Mouse (Mus musculus) midbrain, embryonic 13.5 days (tissue): Measurements from ENCODE around the gene Ptch1. TPM values are rescaled to one million over a fixed set of nuclear protein-coding genes. Genes with fewer than 3 reads are reported as not detected.
A peak's percentile ranks its signal among the peaks of the same experiment; 100 is the strongest.

Source experiments
- ATAC-seq: fragments of 200-750 bp; cut with Nextera tagmentation; 2 replicates; pipeline ENCODE4 v1.8.0; 2017; ENCODE audit warnings: mild to moderate bottlenecking, moderate TSS enrichment, moderate library complexity
- H3K27ac ChIP-seq: fragments of 300-500 bp; sonication (generic); 2 replicates; pipeline ENCODE4 v1.5.1; 2015; ENCODE audit warnings: inconsistent platforms, mild to moderate bottlenecking, moderate library complexity
- H3K27me3 ChIP-seq: fragments of 300-500 bp; sonication (generic); 2 replicates; pipeline ENCODE4 v1.6.1; 2015; ENCODE audit warnings: mild to moderate bottlenecking, inconsistent platforms
- H3K36me3 ChIP-seq: fragments of 300-500 bp; sonication (generic); 2 replicates; pipeline ENCODE4 v1.6.1; 2015; ENCODE audit warnings: mild to moderate bottlenecking, inconsistent platforms
- H3K4me1 ChIP-seq: fragments of 300-500 bp; sonication (generic); replicated peaks from 2 replicates; pipeline ENCODE4 v1.6.1; 2015; ENCODE audit warnings: inconsistent platforms
- H3K4me2 ChIP-seq: fragments of 300-500 bp; sonication (generic); replicated peaks from 2 replicates; pipeline ENCODE4 v1.6.1; 2015; ENCODE audit warnings: moderate library complexity, mild to moderate bottlenecking, inconsistent platforms
- H3K4me3 ChIP-seq: fragments of 300-500 bp; sonication (generic); replicated peaks from 2 replicates; pipeline ENCODE4 v1.5.1; 2015; ENCODE audit warnings: mild to moderate bottlenecking, inconsistent platforms
- H3K9ac ChIP-seq: fragments of 300-500 bp; sonication (generic); replicated peaks from 2 replicates; pipeline ENCODE4 v1.6.1; 2015; ENCODE audit warnings: mild to moderate bottlenecking, inconsistent platforms
- H3K9me3 ChIP-seq: fragments of 300-500 bp; sonication (generic); 2 replicates; pipeline ENCODE4 v1.6.1; 2016; ENCODE audit warnings: mild to moderate bottlenecking, inconsistent platforms
- WGBS: fragments of 180-500 bp; shearing (Covaris S2); methylation state at CpG from one replicate; pipeline ENCODE4 v1.1.7; 2015; 5-methylcytosine and 5-hydroxymethylcytosine counted together
- polyA plus RNA-seq: library from polyadenylated mRNA; unstranded; fragments of >200 nt; fragmentation: Nextera tagmentation; extraction: Ambion mirVana; gene quantifications from 2 replicates; pipeline ENCODE4 v1.2.1, GENCODE M21; 2015

Ptch1 gene
- polyA plus RNA-seq, 1 experiment from 2014 or later, result 16.0 TPM

GRCm38 (mm10) chr13:63507821-63508220 lies 65.6 kb downstream of the Ptch1 start:
- Histone ChIP-seq H3K36me3 (peaks cover 50% of the 10 kb centered on the region), H3K9me3 (no peaks in the 10 kb centered on the region), H3K4me2 (no peak overlapping the region), H3K27ac (no peak overlapping the region), H3K4me1 (peaks cover 10% of the 10 kb centered on the region), H3K9ac (no peak overlapping the region), H3K4me3 (no peak overlapping the region), H3K27me3 (0 out of 2 replicates have a peak, but pooled peaks cover 4% of the 10 kb centered on the region)
- no peak for ATAC-seq
- 89% methylated on average over 5 of the region's 5 CpGs for WGBS

GRCm38 (mm10) chr13:63507001-63507556 lies 66.3 kb downstream of the Ptch1 start:
- peaks cover 43% of the 10 kb centered on the region for H3K36me3 ChIP-seq
- H3K27ac ChIP-seq, result no peak overlapping the region
- no peak overlapping the region for H3K4me3 ChIP-seq
- ATAC-seq, result no peak
- 90% methylated on average over 6 of the region's 6 CpGs for WGBS
- H3K9ac ChIP-seq, result no peak overlapping the region
- H3K27me3 ChIP-seq, result 0 out of 2 replicates have a peak, but pooled peaks cover 4% of the 10 kb centered on the region
- H3K4me2 ChIP-seq, result no peak overlapping the region
- H3K4me1 ChIP-seq, result peaks cover 2% of the 10 kb centered on the region; the same call in 1 of the 2 replicates
- 0 out of 2 replicates have a peak, but pooled peaks cover 4% of the 10 kb centered on the region for H3K9me3 ChIP-seq

- ATAC-seq, result no peak
- 71% methylated on average over 1 of the region's 1 CpGs for WGBS
- H3K4me2 ChIP-seq, result no peak overlapping the region
These were observed 67.0 kb downstream of the Ptch1 start for GRCm38 (mm10) chr13:63506364-63506763.

GRCm38 (mm10) chr13:63502391-63502790 lies 71.0 kb downstream of the Ptch1 start:
- 0 out of 2 replicates have a peak, but pooled peaks cover 4% of the 10 kb centered on the region for H3K9me3 ChIP-seq
- no peak overlapping the region for H3K9ac ChIP-seq
- no peak for ATAC-seq
- H3K36me3 ChIP-seq, result peaks cover under 1% of the 10 kb centered on the region
- H3K4me3 ChIP-seq, result no peak overlapping the region
- no peaks in the 10 kb centered on the region for H3K27me3 ChIP-seq
- no peak overlapping the region for H3K27ac ChIP-seq
- no peak overlapping the region for H3K4me2 ChIP-seq
- 95% methylated on average over 2 of the region's 2 CpGs for WGBS
- H3K4me1 ChIP-seq, result no peaks in the 10 kb centered on the region

More at GRCm38 (mm10) chr13:63506364-63506763, 67.0 kb downstream of the Ptch1 start:
- no peak overlapping the region for H3K4me3 ChIP-seq
- no peaks in the 10 kb centered on the region for H3K4me1 ChIP-seq
- H3K27ac ChIP-seq, result no peak overlapping the region
- no peaks in the 10 kb centered on the region for H3K27me3 ChIP-seq
- peaks cover 36% of the 10 kb centered on the region for H3K36me3 ChIP-seq
- 0 out of 2 replicates have a peak, but pooled peaks cover 4% of the 10 kb centered on the region for H3K9me3 ChIP-seq
- no peak overlapping the region for H3K9ac ChIP-seq

- Histone ChIP-seq H3K9ac (no peak overlapping the region), H3K4me2 (no peak overlapping the region), H3K9me3 (0 out of 2 replicates have a peak, but pooled peaks cover 4% of the 10 kb centered on the region), H3K4me3 (no peak overlapping the region), H3K27ac (no peak overlapping the region), H3K36me3 (no peaks in the 10 kb centered on the region), H3K4me1 (peaks cover 12% of the 10 kb centered on the region), H3K27me3 (no peaks in the 10 kb centered on the region)
- WGBS, result 88% methylated on average over 2 of the region's 2 CpGs
- no peak for ATAC-seq
These were observed 73.9 kb downstream of the Ptch1 start for GRCm38 (mm10) chr13:63499489-63499888.

- H3K4me1 ChIP-seq, result peaks cover 12% of the 10 kb centered on the region
- WGBS, result 17% methylated on average over 23 of the region's 23 CpGs
- no peaks in the 10 kb centered on the region for H3K36me3 ChIP-seq
- H3K9ac ChIP-seq, result peak within 1 kb of the TSS; percentile 52; the same call in 1 of the 2 replicates
- H3K4me2 ChIP-seq, result peak within 1 kb of the TSS; percentile 37
- no peak within 1 kb of the TSS for H3K4me3 ChIP-seq
- H3K27ac ChIP-seq, result peak within 1 kb of the TSS; percentile 35; the same call in 1 of the 2 replicates
- ATAC-seq, result peak; percentile 90
- no peaks in the 10 kb centered on the region for H3K27me3 ChIP-seq
- no peaks in the 10 kb centered on the region for H3K9me3 ChIP-seq
These were observed 76.5 kb downstream of the Ptch1 start, which contains the start of gene Fancc for GRCm38 (mm10) chr13:63496646-63497582. Gene Fancc, minus strand, starts transcription at chr13:63497278.

- Histone ChIP-seq H3K4me1 (peaks cover 19% of the 10 kb centered on the region), H3K36me3 (no peaks in the 10 kb centered on the region), H3K4me3 (no peak overlapping the region), H3K9me3 (no peaks in the 10 kb centered on the region), H3K4me2 (0 out of 2 replicates have a peak overlapping the region, but pooled peaks have one; percentile 43), H3K9ac (no peak overlapping the region), H3K27me3 (no peaks in the 10 kb centered on the region), H3K27ac (0 out of 2 replicates have a peak overlapping the region, but pooled peaks have one; percentile 42)
- WGBS, result 33% methylated on average over 7 of the region's 7 CpGs
- no peak for ATAC-seq
These were observed 85.7 kb downstream of the Ptch1 start for GRCm38 (mm10) chr13:63487707-63488042.

- Histone ChIP-seq H3K4me2 (peak overlapping the region; percentile 43), H3K4me3 (no peak overlapping the region; the same call in 1 of the 2 replicates), H3K9ac (peak overlapping the region; percentile 19; the same call in 1 of the 2 replicates), H3K27ac (peak overlapping the region; percentile 42), H3K36me3 (no peaks in the 10 kb centered on the region), H3K4me1 (peaks cover 19% of the 10 kb centered on the region), H3K9me3 (no peaks in the 10 kb centered on the region), H3K27me3 (no peaks in the 10 kb centered on the region)
- 6% methylated on average over 18 of the region's 18 CpGs for WGBS
- peak; percentile 84 for ATAC-seq
These were observed 86.3 kb downstream of the Ptch1 start for GRCm38 (mm10) chr13:63486791-63487706.

GRCm38 (mm10) chr13:63475356-63475755 lies 98.0 kb downstream of the Ptch1 start:
- no peaks in the 10 kb centered on the region for H3K9me3 ChIP-seq
- H3K4me2 ChIP-seq, result no peak overlapping the region
- H3K27me3 ChIP-seq, result no peaks in the 10 kb centered on the region
- WGBS, result 78% methylated on average over 8 of the region's 8 CpGs
- H3K9ac ChIP-seq, result no peak overlapping the region
- H3K4me1 ChIP-seq, result no peaks in the 10 kb centered on the region
- no peak for ATAC-seq
- no peak overlapping the region for H3K27ac ChIP-seq
- no peak overlapping the region for H3K4me3 ChIP-seq
- no peaks in the 10 kb centered on the region for H3K36me3 ChIP-seq
